Mouse (Mus musculus) erythroblast, embryonic 14.5 days (primary cell): ENCODE measurements around the gene Gm49378.

Source experiments
- GATA1 ChIP-seq: IDR thresholded peaks from 2 replicates; pipeline ENCODE4 v1.6.1; 2012; ENCODE audit warnings: low read length, inconsistent platforms, mixed read lengths
- TAL1 ChIP-seq: IDR thresholded peaks from 3 replicates; pipeline ENCODE4 v1.6.1; 2012; ENCODE audit warnings: low read length, inconsistent platforms, mixed read lengths

DNA sequence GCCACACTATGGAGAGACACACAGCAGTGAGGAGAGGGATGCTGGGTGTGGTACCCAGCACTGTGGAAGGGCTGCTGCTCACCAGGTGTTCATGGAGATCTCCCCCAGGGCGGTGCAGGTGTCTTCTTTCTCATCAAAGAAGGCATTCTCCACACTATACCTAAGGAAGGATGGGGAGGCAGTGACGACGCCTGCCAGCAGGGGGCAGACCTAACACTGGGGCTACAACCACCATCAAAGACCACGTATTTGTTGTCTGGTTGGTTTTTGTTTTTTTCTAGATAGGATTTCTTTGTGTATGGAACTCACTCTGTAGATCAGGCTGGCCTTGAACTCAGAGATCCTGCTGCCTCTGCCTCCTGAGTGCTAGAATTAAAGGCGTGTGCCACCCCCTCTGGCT lies 8.4 kb downstream of the Gm49378 start:
- no peak for TF ChIP-seq GATA1
- no peak for TF ChIP-seq TAL1
